Mouse (Mus musculus): ENCODE measurements around the gene Nup160.

The Nup160 gene

GRCm38 (mm10) chr2:90677007-90677406 is at the start of gene Nup160:
Gene Nup160 (plus strand): TSS chr2:90677215.
- no peak for DNase-seq (ENCODE audit: inconsistent age in 2 of 2, low spot score in 1 of 2)

- DNase-seq (ENCODE audit: inconsistent age in 2 of 2, low spot score in 1 of 2), result peak; percentile 51 to 72
Observed at GRCm38 (mm10) chr2:90628261-90628660, 48.8 kb upstream of the Nup160 start.

GRCm38 (mm10) chr2:90629552-90629951 is 47.5 kb upstream of the Nup160 start:
- DNase-seq (ENCODE audit: inconsistent age in 2 of 2, low spot score in 1 of 2), result no peak

- no peak for DNase-seq (ENCODE audit: inconsistent age in 2 of 2, low spot score in 1 of 2)
Observed at GRCm38 (mm10) chr2:90631938-90632733, 44.9 kb upstream of the Nup160 start.

GRCm38 (mm10) chr2:90634671-90635070 is 42.3 kb upstream of the Nup160 start:
- no peak for DNase-seq (ENCODE audit: inconsistent age in 2 of 2, low spot score in 1 of 2)

- no peak for DNase-seq (ENCODE audit: inconsistent age in 2 of 2, low spot score in 1 of 2)
Observed at GRCm38 (mm10) chr2:90635085-90635723, 41.8 kb upstream of the Nup160 start.

- no peak for DNase-seq (ENCODE audit: inconsistent age in 2 of 2, low spot score in 1 of 2)
Observed at GRCm38 (mm10) chr2:90636853-90637252, 40.2 kb upstream of the Nup160 start.

GRCm38 (mm10) chr2:90638986-90639746 is 37.8 kb upstream of the Nup160 start:
- no peak for DNase-seq (ENCODE audit: inconsistent age in 2 of 2, low spot score in 1 of 2)

- DNase-seq (ENCODE audit: inconsistent age in 2 of 2, low spot score in 1 of 2), result peak; percentile 20 to 52
Observed at GRCm38 (mm10) chr2:90639747-90640699, 37.0 kb upstream of the Nup160 start.

- peak; percentile 62 to 81 for DNase-seq (ENCODE audit: inconsistent age in 2 of 2, low spot score in 1 of 2)
Observed at GRCm38 (mm10) chr2:90641007-90641709, 35.9 kb upstream of the Nup160 start.

- no peak for DNase-seq (ENCODE audit: inconsistent age in 2 of 2, low spot score in 1 of 2)
Observed at GRCm38 (mm10) chr2:90641710-90642039, 35.3 kb upstream of the Nup160 start.

GRCm38 (mm10) chr2:90647084-90647483 is 29.9 kb upstream of the Nup160 start:
- DNase-seq (ENCODE audit: inconsistent age in 2 of 2, low spot score in 1 of 2), result no peak

- no peak for DNase-seq (ENCODE audit: inconsistent age in 2 of 2, low spot score in 1 of 2)
Observed at GRCm38 (mm10) chr2:90649405-90649804, 27.6 kb upstream of the Nup160 start.

- DNase-seq (ENCODE audit: inconsistent age in 2 of 2, low spot score in 1 of 2), result no peak
Observed at GRCm38 (mm10) chr2:90649965-90650364, 27.1 kb upstream of the Nup160 start.

GRCm38 (mm10) chr2:90652101-90652500 is 24.9 kb upstream of the Nup160 start:
- no peak for DNase-seq (ENCODE audit: inconsistent age in 2 of 2, low spot score in 1 of 2)

- DNase-seq (ENCODE audit: inconsistent age in 2 of 2, low spot score in 1 of 2), result no peak
Observed at GRCm38 (mm10) chr2:90652993-90653392, 24.0 kb upstream of the Nup160 start.

GRCm38 (mm10) chr2:90655449-90655848 is 21.6 kb upstream of the Nup160 start:
- no peak for DNase-seq (ENCODE audit: inconsistent age in 2 of 2, low spot score in 1 of 2)

GRCm38 (mm10) chr2:90658613-90659012 is 18.4 kb upstream of the Nup160 start:
- no peak for DNase-seq (ENCODE audit: inconsistent age in 2 of 2, low spot score in 1 of 2)

GRCm38 (mm10) chr2:90659016-90659415 is 18.0 kb upstream of the Nup160 start:
- DNase-seq (ENCODE audit: inconsistent age in 2 of 2, low spot score in 1 of 2), result no peak

- no peak for DNase-seq (ENCODE audit: inconsistent age in 2 of 2, low spot score in 1 of 2)
Observed at GRCm38 (mm10) chr2:90659639-90660038, 17.4 kb upstream of the Nup160 start.

All from adrenal gland, adult (tissue).